Mouse (Mus musculus): ENCODE data around the gene Lmf1. TPM values are rescaled to one million over a fixed set of nuclear protein-coding genes. Genes with fewer than 3 reads are reported as not detected.

Lmf1 gene
- polyA plus RNA-seq, 1 experiment: 0.91 TPM

DNA sequence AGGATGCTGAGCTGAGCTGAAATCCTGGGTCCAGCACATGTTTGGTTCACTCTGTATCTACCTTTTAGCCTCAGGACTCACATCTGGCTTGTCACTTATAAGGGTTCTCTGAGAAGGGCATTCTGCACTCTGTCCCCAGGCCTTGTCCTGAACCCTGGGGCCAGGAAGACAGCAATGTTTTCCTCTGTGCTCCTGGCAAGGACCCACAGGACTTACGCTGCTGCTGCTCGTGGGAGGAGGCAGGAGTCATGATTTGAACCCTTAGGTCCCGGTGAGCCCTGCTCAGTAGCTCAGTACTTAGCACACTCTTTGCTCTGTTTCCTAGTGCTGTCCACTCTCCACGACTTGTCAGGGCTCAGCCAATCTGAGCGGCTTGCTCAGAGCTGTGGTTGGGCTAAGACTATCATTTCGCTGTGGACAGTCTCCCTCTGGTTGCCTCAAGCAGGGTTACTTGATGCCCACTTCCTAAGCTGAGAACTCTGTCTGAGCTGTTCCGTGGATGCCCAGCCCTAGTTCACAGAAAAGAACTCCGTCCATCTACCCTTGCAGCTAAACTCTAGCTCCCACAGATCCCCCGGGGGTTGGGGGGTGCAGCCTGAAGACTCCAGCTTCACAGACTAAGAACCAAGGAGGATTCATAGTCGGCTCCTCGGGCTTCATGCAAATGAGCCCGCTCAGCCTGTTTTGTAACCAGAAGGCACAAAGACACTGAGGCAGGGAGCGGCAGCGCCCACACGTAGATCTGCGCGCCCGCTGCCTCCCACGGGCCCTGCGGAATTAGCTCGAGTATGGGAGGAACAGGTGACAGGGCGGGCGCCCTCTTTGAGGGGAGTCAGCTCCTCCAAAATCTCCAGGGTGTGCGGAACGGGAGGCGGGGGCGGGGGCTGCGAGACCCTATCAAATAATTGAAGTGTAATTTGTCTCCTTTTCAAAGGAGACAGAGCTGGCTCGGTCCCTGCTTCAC is 22.9 kb upstream of the Lmf1 start:
- Histone ChIP-seq H3K4me3 (replicated peaks) (no peak overlapping the region), H3K27me3 (ENCODE audit: control insufficient read depth) (peaks cover 45% of the 10 kb centered on the region), H3K9me3 (ENCODE audit: control insufficient read depth, low read length) (no peaks in the 10 kb centered on the region), H3K36me3 (ENCODE audit: control insufficient read depth) (no peaks in the 10 kb centered on the region), H3K4me1 (ENCODE audit: control insufficient read depth) (no peaks in the 10 kb centered on the region)
- TF ChIP-seq TAL1 (IDR thresholded peaks at IDR 0.05; ENCODE audit: low read length) (no peak), GATA1 (IDR thresholded peaks at IDR 0.05; ENCODE audit: low read length) (no peak)

DNA sequence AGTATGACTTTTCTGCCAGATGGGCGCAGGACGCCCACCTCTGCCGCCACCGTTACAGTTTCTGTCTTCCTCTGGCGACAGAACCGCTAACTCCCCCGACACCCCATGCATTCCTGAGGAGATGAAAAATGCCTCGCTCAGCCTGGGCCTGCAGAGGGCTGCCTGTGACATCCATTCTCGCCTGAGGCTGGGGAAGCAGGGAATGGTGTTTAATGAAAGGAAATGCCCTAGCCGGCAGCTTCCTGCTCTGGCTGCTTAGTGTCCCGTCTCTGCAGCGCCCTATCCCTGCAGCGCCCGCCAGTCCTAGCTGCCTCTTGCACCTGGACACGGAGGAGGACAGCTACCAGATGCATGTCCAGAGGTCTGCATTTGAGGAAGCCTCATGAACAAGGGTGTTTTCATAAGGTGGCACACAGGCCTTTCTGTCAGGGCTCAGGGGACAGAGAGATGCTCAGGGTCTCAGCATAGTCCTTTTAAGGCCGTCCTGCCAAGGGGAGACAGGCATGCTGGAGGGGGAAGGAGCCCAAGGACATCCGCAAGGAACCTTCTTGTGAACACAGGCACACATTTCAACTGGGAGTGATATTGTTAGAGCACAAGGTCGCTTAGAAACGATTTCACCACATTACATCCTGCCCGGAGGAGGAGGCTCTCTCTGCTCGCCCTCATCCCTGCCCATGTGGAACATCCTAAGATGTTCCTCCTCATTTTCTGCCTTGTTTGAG is 22.1 kb upstream of the Lmf1 start:
- Histone ChIP-seq H3K4me1 (ENCODE audit: control insufficient read depth) (no peaks in the 10 kb centered on the region), H3K27me3 (ENCODE audit: control insufficient read depth) (peaks cover 45% of the 10 kb centered on the region), H3K4me3 (replicated peaks) (no peak overlapping the region), H3K9me3 (ENCODE audit: control insufficient read depth, low read length) (no peaks in the 10 kb centered on the region), H3K36me3 (ENCODE audit: control insufficient read depth) (no peaks in the 10 kb centered on the region)
- no peak for TF ChIP-seq TAL1 (IDR thresholded peaks at IDR 0.05; ENCODE audit: low read length)

DNA sequence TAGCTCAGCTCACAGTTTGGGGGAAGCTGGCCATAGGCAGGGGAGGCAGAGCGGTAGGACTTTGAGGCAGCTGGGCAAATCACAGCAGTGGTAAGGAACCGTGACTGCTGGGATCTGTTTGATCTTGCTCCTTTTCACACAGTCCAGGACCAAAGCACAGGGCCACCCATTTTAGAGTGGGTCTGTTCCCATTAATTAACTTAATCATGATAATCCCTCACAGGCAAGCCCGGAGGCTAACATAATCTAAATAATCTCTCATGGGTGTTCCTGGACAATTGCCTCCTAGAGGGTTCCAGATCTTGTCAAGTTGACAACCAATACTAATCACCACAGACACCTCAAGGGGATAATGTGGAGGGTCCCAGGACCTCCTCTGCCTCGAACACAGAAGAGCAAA is 19.3 kb upstream of the Lmf1 start:
- TF ChIP-seq GATA1 (IDR thresholded peaks at IDR 0.05; ENCODE audit: low read length): no peak
- TF ChIP-seq TAL1 (IDR thresholded peaks at IDR 0.05; ENCODE audit: low read length): no peak
- peaks cover 45% of the 10 kb centered on the region for H3K27me3 ChIP-seq (ENCODE audit: control insufficient read depth)

DNA sequence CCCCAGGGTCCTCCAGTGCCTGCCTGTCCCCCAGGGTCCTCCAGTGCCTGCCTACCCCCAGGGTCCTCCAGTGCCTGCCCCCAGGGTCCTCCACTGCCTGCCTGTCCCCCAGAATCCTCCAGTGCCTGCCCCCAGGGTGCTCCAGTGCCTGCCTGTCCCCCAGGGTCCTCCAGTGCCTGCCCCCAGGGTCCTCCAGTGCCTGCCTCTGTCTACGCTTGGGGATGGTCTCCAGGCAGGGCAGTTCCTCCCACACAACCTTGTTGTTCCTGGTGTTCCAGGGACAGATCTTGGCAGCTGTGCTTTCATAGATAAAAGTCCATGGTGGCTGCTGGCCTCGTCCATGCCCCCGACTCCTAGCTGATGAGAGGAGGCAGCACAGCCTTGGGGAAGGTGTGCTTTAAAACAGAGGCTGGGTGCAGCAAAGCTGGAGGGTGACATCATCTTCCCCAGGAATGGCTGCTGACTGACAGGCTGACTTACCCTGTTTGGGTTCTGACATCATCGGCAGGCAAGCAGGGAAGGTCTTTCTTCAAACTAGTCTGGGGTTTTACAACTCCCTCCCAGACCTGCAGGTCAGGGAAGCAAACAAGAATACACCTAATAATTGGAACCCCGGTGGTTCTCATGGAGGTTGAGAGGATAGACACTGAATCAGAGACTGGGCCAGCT is 18.2 kb upstream of the Lmf1 start:
- no peak overlapping the region for H3K4me3 ChIP-seq (replicated peaks)
- H3K36me3 ChIP-seq (ENCODE audit: control insufficient read depth): no peaks in the 10 kb centered on the region
- peaks cover 40% of the 10 kb centered on the region for H3K27me3 ChIP-seq (ENCODE audit: control insufficient read depth)
- H3K4me1 ChIP-seq (ENCODE audit: control insufficient read depth): no peaks in the 10 kb centered on the region
- H3K9me3 ChIP-seq (ENCODE audit: control insufficient read depth, low read length): no peaks in the 10 kb centered on the region
- TF ChIP-seq TAL1 (IDR thresholded peaks at IDR 0.05; ENCODE audit: low read length) (no peak), GATA1 (IDR thresholded peaks at IDR 0.05; ENCODE audit: low read length) (no peak)

More for the DNA sequence above, 19.3 kb upstream of the Lmf1 start:
- Histone ChIP-seq H3K4me3 (replicated peaks) (no peak overlapping the region), H3K4me1 (ENCODE audit: control insufficient read depth) (no peaks in the 10 kb centered on the region), H3K9me3 (ENCODE audit: control insufficient read depth, low read length) (no peaks in the 10 kb centered on the region), H3K36me3 (ENCODE audit: control insufficient read depth) (no peaks in the 10 kb centered on the region)

DNA sequence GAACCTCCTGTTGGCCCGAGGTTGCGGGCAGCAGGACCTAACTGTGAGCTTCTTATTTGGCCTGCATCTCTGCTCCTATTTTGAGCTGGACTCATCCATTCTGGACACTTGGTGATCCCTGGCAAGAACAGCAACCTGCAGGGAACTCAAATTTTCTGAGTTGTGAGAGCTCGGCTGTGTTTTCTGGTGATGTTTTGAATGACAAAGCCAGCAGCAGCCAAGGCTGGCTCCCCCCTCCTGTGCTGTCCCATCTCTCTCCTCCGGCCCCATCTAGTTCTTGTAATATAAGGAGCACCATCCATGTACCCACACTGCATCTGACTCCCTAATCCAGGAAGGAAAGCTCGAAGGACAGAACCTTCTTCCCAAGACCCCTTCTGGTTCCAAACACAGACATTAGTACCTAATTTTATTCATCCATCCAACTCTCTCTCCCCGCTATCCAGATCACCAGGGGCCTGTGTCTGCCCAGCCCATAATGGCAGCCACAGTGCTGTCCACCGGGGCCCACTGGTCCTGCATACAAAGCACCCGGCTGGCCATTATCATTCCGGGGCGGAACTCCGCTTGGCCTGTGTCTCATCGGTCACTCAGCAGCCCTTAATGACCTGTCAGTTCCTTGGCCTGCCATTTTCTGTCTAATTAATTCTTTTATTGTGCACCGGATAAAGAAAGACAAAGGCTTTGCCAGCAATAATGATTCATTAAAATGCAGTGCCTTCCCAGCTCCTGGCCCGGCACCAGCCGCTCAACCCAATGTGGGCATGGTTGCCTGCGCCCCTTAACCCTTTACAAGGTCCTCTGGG is 17.5 kb upstream of the Lmf1 start:
- TF ChIP-seq GATA1 (IDR thresholded peaks at IDR 0.05; ENCODE audit: low read length) (no peak), TAL1 (IDR thresholded peaks at IDR 0.05; ENCODE audit: low read length) (no peak)
- Histone ChIP-seq H3K4me3 (replicated peaks) (no peak overlapping the region), H3K9me3 (ENCODE audit: control insufficient read depth, low read length) (no peaks in the 10 kb centered on the region), H3K27me3 (ENCODE audit: control insufficient read depth) (peaks cover 36% of the 10 kb centered on the region), H3K36me3 (ENCODE audit: control insufficient read depth) (no peaks in the 10 kb centered on the region), H3K4me1 (ENCODE audit: control insufficient read depth) (no peaks in the 10 kb centered on the region)

DNA sequence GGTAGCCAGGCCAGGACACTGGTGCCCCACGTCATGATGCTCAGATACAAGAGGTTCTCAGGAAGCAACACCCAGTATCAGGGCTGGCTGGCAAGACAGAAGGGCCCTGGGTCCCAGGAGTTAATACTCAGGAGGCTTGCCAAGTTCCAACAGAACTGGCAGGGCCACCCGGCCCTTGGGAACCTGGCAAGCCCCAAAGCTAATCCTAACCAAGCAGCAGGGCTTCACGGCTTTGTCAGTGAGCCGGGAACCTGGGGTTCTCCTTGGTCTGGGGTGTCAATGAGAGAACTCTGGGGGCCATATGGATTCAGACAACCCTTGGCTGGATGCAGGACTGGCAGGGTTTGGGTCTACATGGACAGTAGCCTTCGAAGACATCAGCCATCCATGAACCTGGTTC is 14.4 kb upstream of the Lmf1 start:
- no peak overlapping the region for H3K4me3 ChIP-seq (replicated peaks)
- H3K4me1 ChIP-seq (ENCODE audit: control insufficient read depth): no peaks in the 10 kb centered on the region
- peaks cover 40% of the 10 kb centered on the region for H3K27me3 ChIP-seq (ENCODE audit: control insufficient read depth)
- no peaks in the 10 kb centered on the region for H3K9me3 ChIP-seq (ENCODE audit: control insufficient read depth, low read length)
- TF ChIP-seq TAL1 (IDR thresholded peaks at IDR 0.05; ENCODE audit: low read length) (no peak), GATA1 (IDR thresholded peaks at IDR 0.05; ENCODE audit: low read length) (no peak)
- H3K36me3 ChIP-seq (ENCODE audit: control insufficient read depth): no peaks in the 10 kb centered on the region

DNA sequence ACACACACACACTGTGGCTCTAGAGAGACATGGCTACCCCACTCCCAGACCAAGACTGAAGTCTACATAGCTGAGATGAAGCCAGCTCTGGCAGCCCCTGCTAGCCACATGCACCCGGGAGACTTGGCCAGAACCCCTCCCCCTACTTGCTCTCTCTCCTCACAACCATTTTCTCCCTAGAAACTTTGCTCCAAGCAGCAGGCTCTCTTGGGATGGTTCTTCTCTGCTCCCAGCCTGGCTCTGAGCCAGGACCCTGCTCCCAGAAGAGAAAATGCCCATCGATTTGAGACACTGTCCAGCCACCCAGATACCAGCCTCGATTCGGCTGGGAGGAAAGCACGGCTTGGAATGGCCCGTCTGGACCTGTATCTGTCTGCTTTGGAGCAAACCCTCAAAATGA is 13.6 kb upstream of the Lmf1 start:
- TF ChIP-seq TAL1 (IDR thresholded peaks at IDR 0.05; ENCODE audit: low read length) (no peak), GATA1 (IDR thresholded peaks at IDR 0.05; ENCODE audit: low read length) (no peak)
- H3K27me3 ChIP-seq (ENCODE audit: control insufficient read depth): peaks cover 44% of the 10 kb centered on the region

DNA sequence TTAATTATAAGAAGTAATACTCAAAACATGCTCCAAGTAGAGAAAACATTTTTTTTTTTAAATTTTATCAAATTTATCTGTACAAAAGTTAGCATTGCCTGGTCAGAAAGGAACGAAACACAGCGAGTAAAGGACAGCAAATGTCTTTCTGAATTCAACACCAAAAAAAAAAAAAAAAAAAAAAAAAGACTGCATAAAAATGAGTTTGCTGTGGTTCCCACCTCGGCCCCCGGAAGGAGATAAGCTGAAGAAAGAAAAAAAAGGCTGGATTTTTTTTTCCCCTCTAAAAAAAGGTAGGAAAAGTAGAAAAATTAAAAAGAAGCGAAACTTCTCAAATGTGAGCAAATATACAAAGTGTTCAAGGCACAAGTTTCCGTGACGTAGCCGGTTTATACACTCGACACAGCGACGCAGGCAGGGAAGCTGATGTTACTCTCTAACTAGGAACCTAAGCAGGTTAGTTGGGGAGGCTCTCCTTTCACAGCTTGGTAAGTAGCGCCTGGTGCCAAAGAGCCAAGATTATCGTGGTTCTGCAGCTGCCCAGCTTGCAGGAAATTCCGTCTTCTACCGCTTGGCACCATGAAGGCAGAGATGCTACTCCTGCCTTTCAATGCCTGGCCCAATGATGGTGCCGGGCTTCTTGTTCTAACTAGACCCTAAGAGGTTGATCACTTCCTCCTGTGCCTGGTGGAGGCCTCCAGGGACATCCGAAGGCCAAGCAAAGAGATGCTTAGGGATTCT is 12.9 kb upstream of the Lmf1 start:
- peaks cover 49% of the 10 kb centered on the region for H3K27me3 ChIP-seq (ENCODE audit: control insufficient read depth)
- TF ChIP-seq TAL1 (IDR thresholded peaks at IDR 0.05; ENCODE audit: low read length) (no peak), GATA1 (IDR thresholded peaks at IDR 0.05; ENCODE audit: low read length) (no peak)
- peaks cover 9% of the 10 kb centered on the region for H3K4me1 ChIP-seq (ENCODE audit: control insufficient read depth)
- no peak overlapping the region for H3K4me3 ChIP-seq (replicated peaks)
- H3K36me3 ChIP-seq (ENCODE audit: control insufficient read depth): no peaks in the 10 kb centered on the region
- no peaks in the 10 kb centered on the region; the same call in 1 of the 2 replicates for H3K9me3 ChIP-seq (ENCODE audit: control insufficient read depth, low read length)

More for the DNA sequence above, 13.6 kb upstream of the Lmf1 start:
- no peak overlapping the region for H3K4me3 ChIP-seq (replicated peaks)
- peaks cover 2% of the 10 kb centered on the region; the same call in 1 of the 2 replicates for H3K4me1 ChIP-seq (ENCODE audit: control insufficient read depth)
- H3K9me3 ChIP-seq (ENCODE audit: control insufficient read depth, low read length): no peaks in the 10 kb centered on the region; the same call in 1 of the 2 replicates
- no peaks in the 10 kb centered on the region for H3K36me3 ChIP-seq (ENCODE audit: control insufficient read depth)

All from erythroblast, embryonic 14.5 days (primary cell).